Mouse (Mus musculus) myocyte (in vitro differentiated cells): ENCODE measurements around the gene Fam172a. TPM values are rescaled to one million over a fixed set of nuclear protein-coding genes. Genes with fewer than 3 reads are reported as not detected.

Experiments used
- H3K27me3 ChIP-seq: one replicate; pipeline ENCODE4 v1.6.1; 2011; ENCODE audit not compliant: control insufficient read depth, insufficient read depth, insufficient read length
- H3K36me3 ChIP-seq: one replicate; pipeline ENCODE4 v1.6.1; 2011; ENCODE audit not compliant: control insufficient read depth, insufficient read depth
- H3K4me2 ChIP-seq: one replicate; pipeline ENCODE4 v1.6.1; 2011; ENCODE audit warnings: low read depth, control low read depth
- H3K4me3 ChIP-seq: one replicate; pipeline ENCODE4 v1.5.1; 2011; ENCODE audit warnings: mild to moderate bottlenecking, control low read depth, moderate library complexity
- H3K79me2 ChIP-seq: one replicate; pipeline ENCODE4 v1.6.1; 2011; ENCODE audit not compliant: control insufficient read depth, insufficient read depth
- H3ac ChIP-seq: one replicate; pipeline ENCODE4 v1.6.1; 2011; ENCODE audit not compliant: control insufficient read depth, insufficient read length
- CEBPB ChIP-seq: IDR thresholded peaks from 2 replicates; pipeline ENCODE4 v1.6.1; 2011; ENCODE audit warnings: mild to moderate bottlenecking, moderate library complexity; ENCODE audit not compliant: poor library complexity, insufficient read depth, severe bottlenecking
- E2F4 ChIP-seq: IDR thresholded peaks from one replicate; pipeline ENCODE4 v1.6.1; 2011; ENCODE audit warnings: mild to moderate bottlenecking, control low read depth, moderate library complexity; ENCODE audit not compliant: insufficient read depth
- MAX ChIP-seq: IDR thresholded peaks from one replicate; pipeline ENCODE4 v1.6.1; 2011; ENCODE audit warnings: low read depth, mild to moderate bottlenecking, control low read depth
- MYOD1 ChIP-seq, 3 experiments: IDR thresholded peaks; one replicate each; pipeline ENCODE4 v1.6.1; 2011; ENCODE audit warnings: control low read depth in 2 of 3, low read depth in 2 of 3, mild to moderate bottlenecking in 2 of 3, moderate library complexity in 1 of 3; ENCODE audit not compliant: insufficient read length in 2 of 3, control insufficient read depth in 1 of 3
- MYOG ChIP-seq, 3 experiments: IDR thresholded peaks; one replicate each; pipeline ENCODE4 v1.6.1; 2011; ENCODE audit warnings: control low read depth in 2 of 3, low read depth in 2 of 3, mild to moderate bottlenecking in 2 of 3; ENCODE audit not compliant: insufficient read length in 2 of 3, control insufficient read depth in 1 of 3, insufficient read depth in 1 of 3
- POLR2A ChIP-seq: IDR thresholded peaks from one replicate; pipeline ENCODE4 v1.6.1; 2011; ENCODE audit warnings: low read depth, mild to moderate bottlenecking, control low read depth, moderate library complexity; ENCODE audit not compliant: insufficient read length
- POLR2AphosphoS2 ChIP-seq: IDR thresholded peaks from one replicate; pipeline ENCODE4 v1.6.1; 2011; ENCODE audit warnings: low read depth, control low read depth; ENCODE audit not compliant: insufficient read length
- REST ChIP-seq: IDR thresholded peaks from one replicate; pipeline ENCODE4 v1.6.1; 2011; ENCODE audit warnings: mild to moderate bottlenecking, control low read depth, moderate library complexity; ENCODE audit not compliant: insufficient read depth, insufficient read length
- SRF ChIP-seq: IDR thresholded peaks from one replicate; pipeline ENCODE4 v1.6.1; 2011; ENCODE audit warnings: low read depth; ENCODE audit not compliant: control insufficient read depth, insufficient read length
- TCF12 ChIP-seq: IDR thresholded peaks from one replicate; pipeline ENCODE4 v1.6.1; 2011; ENCODE audit warnings: mild to moderate bottlenecking, control low read depth; ENCODE audit not compliant: poor library complexity, insufficient read depth, severe bottlenecking
- TCF3 ChIP-seq: IDR thresholded peaks from one replicate; pipeline ENCODE4 v1.6.1; 2011; ENCODE audit warnings: low read depth, control low read depth; ENCODE audit not compliant: insufficient read length
- USF1 ChIP-seq: IDR thresholded peaks from one replicate; pipeline ENCODE4 v1.6.1; 2011; ENCODE audit warnings: low read depth, mild to moderate bottlenecking, control low read depth, moderate library complexity
- polyA plus RNA-seq: library from polyadenylated mRNA; unstranded; fragments of >200 nt; fragmentation: generic; extraction: Trizol; gene quantifications from one replicate; pipeline ENCODE4 v1.2.1, GENCODE M21; 2012; ENCODE audit warnings: missing spikeins

Fam172a gene
- polyA plus RNA-seq, 1 experiment: 6.5 TPM

DNA sequence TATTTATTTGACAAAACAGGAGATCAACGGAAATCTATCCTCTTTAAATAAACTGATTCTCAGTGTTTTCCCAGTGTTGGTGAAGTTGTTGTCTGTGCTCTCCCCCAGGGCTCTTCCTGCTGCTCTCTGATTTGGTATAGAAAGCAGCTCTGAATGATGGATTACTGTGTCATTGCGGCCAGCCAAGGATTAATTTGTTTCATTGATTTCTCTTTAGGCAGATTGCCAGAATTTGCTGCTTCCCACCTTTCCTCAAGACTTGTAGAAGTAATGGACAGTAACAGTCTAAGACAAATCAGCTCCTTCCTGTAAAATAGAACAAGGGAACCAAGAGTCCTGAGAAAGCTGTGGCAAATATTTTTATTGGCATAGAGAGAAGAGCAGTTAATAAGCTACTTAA lies 513.4 kb downstream of the Fam172a start:
- TF ChIP-seq MYOG (IDR thresholded peaks at IDR 0.05; ENCODE audit: control insufficient read depth in 1 of 3, insufficient read depth in 1 of 3, insufficient read length in 2 of 3, low read depth in 2 of 3) (no peak), MAX (no peak), REST (no peak), TCF3 (no peak), SRF (no peak), E2F4 (no peak), USF1 (no peak), CEBPB (no peak), MYOD1 (IDR thresholded peaks at IDR 0.05; ENCODE audit: control insufficient read depth in 1 of 3, insufficient read length in 2 of 3, low read depth in 2 of 3) (no peak), POLR2AphosphoS2 (no peak), TCF12 (no peak), POLR2A (no peak)
- H3K79me2 ChIP-seq: no peaks in the 10 kb centered on the region
- H3K27me3 ChIP-seq: no peaks in the 10 kb centered on the region
- H3K36me3 ChIP-seq: no peaks in the 10 kb centered on the region
- no peak overlapping the region for H3ac ChIP-seq
- H3K4me2 ChIP-seq: no peak overlapping the region
- no peak overlapping the region for H3K4me3 ChIP-seq
